Mouse (Mus musculus) hindbrain, embryonic 11.5 days (tissue): ENCODE data around the gene Cyp11a1. TPM values are rescaled to one million over a fixed set of nuclear protein-coding genes. Genes with fewer than 3 reads are reported as not detected.
A peak's percentile ranks its signal among the peaks of the same experiment; 100 is the strongest.

Source experiments
- ATAC-seq: fragments of 200-750 bp; cut with Nextera tagmentation; 2 replicates; pipeline ENCODE4 v1.8.0; 2017; ENCODE audit warnings: mild to moderate bottlenecking, moderate TSS enrichment, moderate library complexity; ENCODE audit not compliant: low FRiP score
- DNase-seq: peaks from one replicate; pipeline ENCODE4 v3.0.0-alpha.2; 2015; ENCODE audit warnings: low spot score
- H3K27ac ChIP-seq: fragments of 300-500 bp; sonication (generic); 2 replicates; pipeline ENCODE4 v1.5.1; 2014; ENCODE audit warnings: mild to moderate bottlenecking, low read depth, low read length
- H3K27me3 ChIP-seq: fragments of 300-500 bp; sonication (generic); 2 replicates; pipeline ENCODE4 v1.6.1; 2014; ENCODE audit warnings: mild to moderate bottlenecking, low read length, moderate library complexity, mixed read lengths; ENCODE audit not compliant: control insufficient read depth, insufficient read depth
- H3K36me3 ChIP-seq: fragments of 300-500 bp; sonication (generic); 2 replicates; pipeline ENCODE4 v1.6.1; 2014; ENCODE audit warnings: mild to moderate bottlenecking, low read length, moderate library complexity, mixed read lengths; ENCODE audit not compliant: control insufficient read depth, insufficient read depth
- H3K4me1 ChIP-seq: fragments of 300-500 bp; sonication (generic); replicated peaks from 2 replicates; pipeline ENCODE4 v1.6.1; 2014; ENCODE audit warnings: low read length, mixed read lengths; ENCODE audit not compliant: control insufficient read depth, insufficient read depth
- H3K4me2 ChIP-seq: fragments of 300-500 bp; sonication (generic); replicated peaks from 2 replicates; pipeline ENCODE4 v1.6.1; 2014; ENCODE audit warnings: mild to moderate bottlenecking, low read depth, low read length
- H3K4me3 ChIP-seq: fragments of 300-500 bp; sonication (generic); 2 replicates; pipeline ENCODE4 v1.5.1; 2014; ENCODE audit warnings: low read depth, low read length
- H3K9ac ChIP-seq: fragments of 300-500 bp; sonication (generic); 2 replicates; pipeline ENCODE4 v1.6.1; 2014; ENCODE audit warnings: low read depth, low read length
- H3K9me3 ChIP-seq: fragments of 300-500 bp; sonication (generic); 2 replicates; pipeline ENCODE4 v1.6.1; 2016; ENCODE audit warnings: low read length; ENCODE audit not compliant: control insufficient read depth
- WGBS: fragments of 180-500 bp; shearing (Covaris S2); extraction: QIAGEN DNeasy Blood & Tissue Kit; methylation state at CpG from one replicate; pipeline ENCODE4 v1.1.7; 2014; 5-methylcytosine and 5-hydroxymethylcytosine counted together
- polyA plus RNA-seq: library from polyadenylated mRNA; unstranded; fragments of >200 nt; fragmentation: Nextera tagmentation; extraction: Ambion mirVana; gene quantifications from 2 replicates; pipeline ENCODE4 v1.2.1, GENCODE M21; 2014

The Cyp11a1 gene
- polyA plus RNA-seq, 1 experiment from 2014 or later: not detected

DNA sequence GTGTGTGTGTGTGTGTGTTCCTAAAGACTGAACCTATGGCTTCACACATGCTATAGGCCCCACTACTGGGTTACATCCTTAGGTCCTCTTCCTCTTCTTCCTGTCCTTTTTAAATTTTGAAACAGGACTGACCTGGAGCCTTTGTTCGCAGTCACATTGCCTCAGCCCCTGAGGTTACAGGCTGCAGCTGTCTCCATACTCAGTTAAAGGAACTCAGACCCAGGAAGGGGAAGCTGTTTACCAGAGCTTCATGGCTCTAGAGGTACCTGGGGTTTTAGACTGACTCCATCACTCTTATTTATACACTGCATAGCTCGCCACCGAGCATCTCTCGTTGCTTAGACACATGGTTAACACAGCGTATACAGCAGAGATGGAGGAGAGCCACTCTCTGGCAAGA is 34.8 kb upstream of the Cyp11a1 start:
- DNase-seq (no peak), ATAC-seq (no peak)
- no peak overlapping the region for H3K9ac ChIP-seq
- H3K27ac ChIP-seq: no peak overlapping the region
- no peaks in the 10 kb centered on the region for H3K4me1 ChIP-seq
- H3K4me2 ChIP-seq: no peak overlapping the region
- no peaks in the 10 kb centered on the region for H3K27me3 ChIP-seq
- no peak overlapping the region for H3K4me3 ChIP-seq
- H3K9me3 ChIP-seq: no peaks in the 10 kb centered on the region
- no peaks in the 10 kb centered on the region for H3K36me3 ChIP-seq
- 92% methylated on average over 5 of the region's 5 CpGs for WGBS

DNA sequence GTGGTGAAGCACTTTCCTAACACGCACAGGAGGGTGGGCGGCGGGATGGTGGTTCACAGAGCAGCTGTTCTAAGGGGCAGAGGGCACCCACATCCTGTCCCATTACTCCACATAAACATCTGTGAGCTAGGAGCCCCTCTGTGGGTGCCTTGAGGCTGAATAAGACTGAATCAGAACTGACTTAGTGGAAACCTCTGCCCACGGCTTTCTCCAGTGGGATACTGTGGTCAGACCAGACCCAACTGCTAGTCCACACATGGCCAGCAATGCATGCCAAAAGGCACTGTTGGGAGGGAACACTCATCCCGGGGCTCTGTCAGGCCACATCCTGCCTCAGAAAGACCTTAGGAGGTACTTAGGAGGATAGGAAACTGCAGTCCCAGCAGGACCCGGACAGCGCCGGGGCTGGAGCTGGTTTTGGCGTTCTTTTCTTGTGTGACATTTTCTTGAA is 34.0 kb upstream of the Cyp11a1 start:
- DNase-seq (no peak), ATAC-seq (no peak)
- no peak overlapping the region for H3K4me2 ChIP-seq
- H3K36me3 ChIP-seq: no peaks in the 10 kb centered on the region
- H3K9me3 ChIP-seq: no peaks in the 10 kb centered on the region
- 63% methylated on average over 9 of the region's 9 CpGs for WGBS
- no peak overlapping the region for H3K9ac ChIP-seq
- H3K27ac ChIP-seq: peak overlapping the region; percentile 47; the same call in 1 of the 2 replicates
- no peaks in the 10 kb centered on the region for H3K4me1 ChIP-seq
- H3K27me3 ChIP-seq: no peaks in the 10 kb centered on the region
- no peak overlapping the region for H3K4me3 ChIP-seq

GRCm38 (mm10) chr9:57972776-57973439 is 33.3 kb upstream of the Cyp11a1 start:
- no peaks in the 10 kb centered on the region for H3K4me1 ChIP-seq
- WGBS: 62% methylated on average over 9 of the region's 9 CpGs
- no peaks in the 10 kb centered on the region for H3K27me3 ChIP-seq
- ATAC-seq (no peak), DNase-seq (no peak)
- H3K27ac ChIP-seq: no peak overlapping the region
- no peak overlapping the region for H3K4me3 ChIP-seq
- H3K4me2 ChIP-seq: no peak overlapping the region
- no peaks in the 10 kb centered on the region for H3K9me3 ChIP-seq
- H3K9ac ChIP-seq: no peak overlapping the region
- H3K36me3 ChIP-seq: no peaks in the 10 kb centered on the region

DNA sequence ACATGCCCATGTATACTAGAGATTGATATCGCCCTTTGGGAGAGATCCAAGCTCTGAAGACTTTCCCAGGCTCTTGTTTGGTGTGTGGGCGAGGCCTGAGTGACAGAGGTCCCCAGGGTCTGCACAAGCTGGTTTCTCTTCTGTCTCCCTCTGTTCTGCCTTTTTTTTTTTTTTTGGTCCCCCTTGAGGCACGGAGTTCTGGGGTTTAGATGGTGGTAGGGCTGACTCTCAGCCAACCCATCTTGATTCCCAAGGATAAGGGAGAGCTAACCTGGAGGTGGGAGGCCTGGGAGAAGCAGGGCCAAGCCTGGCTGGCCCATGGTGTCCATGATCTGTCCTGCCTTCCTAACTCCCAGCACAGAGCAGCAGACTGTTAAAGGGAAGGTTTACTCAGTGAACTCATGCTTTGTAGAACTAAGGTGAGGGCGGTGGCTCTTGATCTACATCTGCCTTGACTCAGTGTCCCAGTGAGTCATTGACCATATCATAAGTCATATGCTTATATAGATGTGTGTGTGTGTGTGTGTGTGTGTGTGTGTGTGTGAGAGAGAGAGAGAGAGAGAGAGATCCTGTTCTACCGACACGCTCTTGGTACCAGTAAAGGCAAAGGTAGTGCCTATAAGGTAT is 32.7 kb upstream of the Cyp11a1 start:
- no peak overlapping the region for H3K4me2 ChIP-seq
- H3K9me3 ChIP-seq: no peaks in the 10 kb centered on the region
- no peaks in the 10 kb centered on the region for H3K4me1 ChIP-seq
- H3K27me3 ChIP-seq: no peaks in the 10 kb centered on the region
- H3K36me3 ChIP-seq: no peaks in the 10 kb centered on the region
- ATAC-seq (no peak), DNase-seq (no peak)
- H3K4me3 ChIP-seq: no peak overlapping the region
- no peak overlapping the region for H3K9ac ChIP-seq
- 87% methylated on average over 6 of the region's 6 CpGs for WGBS
- H3K27ac ChIP-seq: no peak overlapping the region

GRCm38 (mm10) chr9:57974221-57974620 is 32.0 kb upstream of the Cyp11a1 start:
- 76% methylated on average over 5 of the region's 5 CpGs for WGBS
- Histone ChIP-seq H3K4me1 (no peaks in the 10 kb centered on the region), H3K27me3 (no peaks in the 10 kb centered on the region), H3K27ac (no peak overlapping the region), H3K36me3 (no peaks in the 10 kb centered on the region), H3K9ac (no peak overlapping the region), H3K4me3 (no peak overlapping the region), H3K9me3 (no peaks in the 10 kb centered on the region), H3K4me2 (no peak overlapping the region)
- no peak for ATAC-seq
- DNase-seq: no peak

GRCm38 (mm10) chr9:57975200-57975821 is 30.9 kb upstream of the Cyp11a1 start:
- Histone ChIP-seq H3K27ac (no peak overlapping the region), H3K4me1 (no peaks in the 10 kb centered on the region), H3K27me3 (no peaks in the 10 kb centered on the region), H3K9ac (no peak overlapping the region), H3K4me3 (no peak overlapping the region), H3K36me3 (no peaks in the 10 kb centered on the region), H3K9me3 (no peaks in the 10 kb centered on the region), H3K4me2 (no peak overlapping the region)
- ATAC-seq (no peak), DNase-seq (no peak)
- whole genome bisulfite sequencing: 87% methylated on average over 5 of the region's 5 CpGs

DNA sequence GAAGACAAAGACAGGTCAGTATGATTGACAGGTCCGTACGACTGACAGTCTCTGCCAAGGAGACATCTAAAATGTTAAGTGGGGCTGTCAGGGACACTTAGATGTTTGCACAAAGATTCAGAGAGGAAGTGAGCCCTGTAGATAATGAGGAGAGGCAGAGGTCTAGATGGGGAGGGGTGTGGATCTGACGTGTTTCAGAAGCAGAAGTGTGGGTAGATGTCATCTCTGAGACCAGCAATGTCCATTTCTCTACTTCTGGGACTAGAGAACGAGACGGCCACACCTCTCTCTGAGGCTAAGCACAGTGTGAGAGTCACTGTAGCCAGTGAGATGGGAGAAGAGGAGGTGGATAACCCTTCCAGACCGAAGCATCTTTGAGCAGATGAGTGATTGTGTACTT is 28.2 kb upstream of the Cyp11a1 start:
- no peaks in the 10 kb centered on the region for H3K9me3 ChIP-seq
- no peak overlapping the region for H3K4me3 ChIP-seq
- ATAC-seq: no peak
- no peak for DNase-seq
- no peaks in the 10 kb centered on the region for H3K27me3 ChIP-seq
- H3K4me2 ChIP-seq: no peak overlapping the region
- H3K27ac ChIP-seq: no peak overlapping the region
- 87% methylated on average over 6 of the region's 6 CpGs for WGBS
- H3K9ac ChIP-seq: no peak overlapping the region
- no peaks in the 10 kb centered on the region for H3K4me1 ChIP-seq
- H3K36me3 ChIP-seq: no peaks in the 10 kb centered on the region

- H3K36me3 ChIP-seq: no peaks in the 10 kb centered on the region
- no peak for ATAC-seq
- DNase-seq: no peak
- H3K9ac ChIP-seq: no peak overlapping the region
- H3K4me2 ChIP-seq: no peak overlapping the region
- H3K27ac ChIP-seq: no peak overlapping the region
- 70% methylated on average over 3 of the region's 3 CpGs for WGBS
- H3K4me3 ChIP-seq: no peak overlapping the region
- no peaks in the 10 kb centered on the region for H3K4me1 ChIP-seq
- H3K27me3 ChIP-seq: no peaks in the 10 kb centered on the region
- H3K9me3 ChIP-seq: no peaks in the 10 kb centered on the region
These were observed 27.4 kb upstream of the Cyp11a1 start for GRCm38 (mm10) chr9:57978858-57979257.

- H3K9ac ChIP-seq: no peak overlapping the region
- no peaks in the 10 kb centered on the region for H3K4me1 ChIP-seq
- 80% methylated on average over 10 of the region's 10 CpGs for WGBS
- H3K4me2 ChIP-seq: no peak overlapping the region
- H3K9me3 ChIP-seq: no peaks in the 10 kb centered on the region
- H3K36me3 ChIP-seq: no peaks in the 10 kb centered on the region
- ATAC-seq: no peak
- H3K4me3 ChIP-seq: no peak overlapping the region
- H3K27ac ChIP-seq: no peak overlapping the region
- DNase-seq: no peak
- no peaks in the 10 kb centered on the region for H3K27me3 ChIP-seq
These were observed 25.6 kb upstream of the Cyp11a1 start for GRCm38 (mm10) chr9:57980570-57980969.
